Mouse (Mus musculus) CH12.LX (cell line): ENCODE results near the gene Dbi. TPM values are rescaled to one million over a fixed set of nuclear protein-coding genes. Genes with fewer than 3 reads are reported as not detected.
"Not testable (repeated sequence)": the region's sequence is repeated elsewhere in the genome, so short reads cannot be mapped to it uniquely, and the experiment has no call there.

ENCODE experiments used
- DNase-seq: peaks from one replicate; pipeline ENCODE4 v3.0.0-alpha.2; 2013; ENCODE audit errors: extremely low read depth
- H3K27ac ChIP-seq: 2 replicates; pipeline ENCODE4 v1.5.1; 2012; ENCODE audit warnings: low read depth, mild to moderate bottlenecking, control low read depth, moderate library complexity; ENCODE audit not compliant: insufficient read depth
- H3K27me3 ChIP-seq: replicated peaks from 2 replicates; pipeline ENCODE3; 2012; ENCODE audit warnings: inconsistent platforms
- H3K36me3 ChIP-seq, 2 experiments: replicated peaks in 1 of 2; 2 replicates each; pipeline versions ENCODE3 to v1.6.1; 2012; ENCODE audit warnings: inconsistent platforms in 1 of 2, low read length in 1 of 2, mild to moderate bottlenecking in 1 of 2, mixed read lengths in 1 of 2, moderate library complexity in 1 of 2; ENCODE audit not compliant: control insufficient read depth in 1 of 2, insufficient read depth in 1 of 2
- H3K4me1 ChIP-seq, 2 experiments: 2 replicates each; pipeline ENCODE4 v1.6.1; 2012; ENCODE audit warnings: inconsistent platforms in 1 of 2, moderate library complexity in 1 of 2; ENCODE audit not compliant: insufficient read depth in 2 of 2, control insufficient read depth in 1 of 2
- H3K4me2 ChIP-seq: 2 replicates; pipeline ENCODE4 v1.6.1; 2012; ENCODE audit warnings: low read depth, mild to moderate bottlenecking, control low read depth; ENCODE audit not compliant: poor library complexity, insufficient read depth, severe bottlenecking
- H3K4me3 ChIP-seq, 3 experiments: fragments of 150-350 bp in 1 of 3; sonication (generic) in 1 of 3; replicated peaks in 1 of 3; 2 replicates each; pipeline versions ENCODE3 to v1.5.1; 2011 to 2012; ENCODE audit warnings: low read depth in 2 of 3, low read length in 2 of 3, mild to moderate bottlenecking in 2 of 3, moderate library complexity in 2 of 3, control low read depth in 1 of 3, improper control_type of control experiment in 1 of 3, inconsistent platforms in 1 of 3, mixed read lengths in 1 of 3; ENCODE audit not compliant: poor library complexity in 1 of 3
- H3K79me2 ChIP-seq: replicated peaks from 2 replicates; pipeline ENCODE4 v1.6.1; 2012; ENCODE audit warnings: mild to moderate bottlenecking, moderate library complexity; ENCODE audit not compliant: control insufficient read depth, poor library complexity, insufficient read depth, severe bottlenecking; ENCODE audit errors: extremely low read depth
- H3K9ac ChIP-seq: 2 replicates; pipeline ENCODE4 v1.6.1; 2012; ENCODE audit warnings: low read depth, mild to moderate bottlenecking, control low read depth, moderate library complexity; ENCODE audit not compliant: insufficient read depth
- H3K9me3 ChIP-seq: replicated peaks from 2 replicates; pipeline ENCODE3; 2012; ENCODE audit warnings: low read length, inconsistent platforms, mixed read lengths
- CHD1 ChIP-seq: IDR thresholded peaks from 2 replicates; pipeline ENCODE4 v1.6.1; 2012; ENCODE audit warnings: low read depth, low read length, improper control_type of control experiment, inconsistent platforms
- CTCF ChIP-seq, 2 experiments: IDR thresholded peaks in 1 of 2; conservative IDR thresholded peaks in 1 of 2; 2 replicates each; pipeline ENCODE4 v1.5.1; 2011 to 2012; ENCODE audit warnings: low read depth in 2 of 2, low read length in 2 of 2, improper control_type of control experiment in 1 of 2, inconsistent platforms in 1 of 2, mild to moderate bottlenecking in 1 of 2, moderate library complexity in 1 of 2
- EP300 ChIP-seq: IDR thresholded peaks from 2 replicates; pipeline ENCODE4 v1.6.1; 2011; ENCODE audit warnings: low read length, improper control_type of control experiment
- HCFC1 ChIP-seq: IDR thresholded peaks from 2 replicates; pipeline ENCODE4 v1.6.1; 2012; ENCODE audit warnings: low read depth, mild to moderate bottlenecking, inconsistent platforms, low read length, improper control_type of control experiment
- IRF4 ChIP-seq: IDR thresholded peaks from 2 replicates; pipeline ENCODE4 v1.6.1; 2014; ENCODE audit warnings: low read depth, mild to moderate bottlenecking, inconsistent platforms, low read length, improper control_type of control experiment
- JUND ChIP-seq: conservative IDR thresholded peaks from 2 replicates; pipeline ENCODE4 v1.6.1; 2011; ENCODE audit warnings: low read depth, low read length, improper control_type of control experiment
- MAFK ChIP-seq: IDR thresholded peaks from 2 replicates; pipeline ENCODE4 v1.6.1; 2011; ENCODE audit warnings: low read length, improper control_type of control experiment; ENCODE audit not compliant: insufficient replicate concordance
- MXI1 ChIP-seq: IDR thresholded peaks from 2 replicates; pipeline ENCODE4 v1.6.1; 2011; ENCODE audit warnings: mild to moderate bottlenecking, low read depth, low read length, improper control_type of control experiment
- NELFE ChIP-seq: IDR thresholded peaks from 2 replicates; pipeline ENCODE4 v1.6.1; 2011; ENCODE audit warnings: low read depth, low read length, improper control_type of control experiment
- NRF1 ChIP-seq: IDR thresholded peaks from 2 replicates; pipeline ENCODE4 v1.6.1; 2014; ENCODE audit warnings: low read depth, mild to moderate bottlenecking, inconsistent platforms, low read length, improper control_type of control experiment, moderate library complexity
- RAD21 ChIP-seq: IDR thresholded peaks from 2 replicates; pipeline ENCODE4 v1.6.1; 2011; ENCODE audit warnings: low read depth, mild to moderate bottlenecking, low read length, improper control_type of control experiment, moderate library complexity
- RCOR1 ChIP-seq: conservative IDR thresholded peaks from 2 replicates; pipeline ENCODE4 v1.6.1; 2012; ENCODE audit warnings: low read depth, mild to moderate bottlenecking, inconsistent platforms, low read length, improper control_type of control experiment
- SIN3A ChIP-seq: IDR thresholded peaks from 2 replicates; pipeline ENCODE4 v1.6.1; 2012; ENCODE audit warnings: low read length, improper control_type of control experiment, inconsistent platforms
- SMC3 ChIP-seq: IDR thresholded peaks from 2 replicates; pipeline ENCODE4 v1.6.1; 2011; ENCODE audit warnings: low read depth, low read length, improper control_type of control experiment
- TCF12 ChIP-seq: IDR thresholded peaks from 2 replicates; pipeline ENCODE4 v1.6.1; 2014; ENCODE audit warnings: low read depth, mild to moderate bottlenecking, inconsistent platforms, low read length, improper control_type of control experiment
- USF1 ChIP-seq: IDR thresholded peaks from 2 replicates; pipeline ENCODE4 v1.6.1; 2014; ENCODE audit warnings: low read depth, mild to moderate bottlenecking, inconsistent platforms, low read length, improper control_type of control experiment
- ZNF384 ChIP-seq: IDR thresholded peaks from 2 replicates; pipeline ENCODE4 v1.6.1; 2012; ENCODE audit warnings: low read depth, low read length, improper control_type of control experiment, inconsistent platforms
- dilution Hi-C: fragments of 300-500 bp; cut with MboI; formaldehyde crosslinking; loops from 2 replicates; pipeline ENCODE4 v1.14.3; 2020; ENCODE audit warnings: low sequenced_read_pairs; ENCODE audit not compliant: extremely low pct_unique_long_range_greater_than_20kb, extremely low pct_ligation_motif_present
- in situ Hi-C: fragments of 300-500 bp; cut with MboI; formaldehyde crosslinking; loops from 3 replicates; pipeline ENCODE4 v1.14.3; 2019; ENCODE audit warnings: low sequenced_read_pairs, low pct_ligation_motif_present, low pct_unique_long_range_greater_than_20kb, mixed read lengths
- polyA plus RNA-seq: library from polyadenylated mRNA; unstranded; fragments of >175 nt; gene quantifications from 2 replicates; pipeline ENCODE4 v1.2.1, GENCODE M21; 2012; ENCODE audit warnings: low read depth; ENCODE audit not compliant: insufficient read length
- total RNA-seq, 2 experiments: library from RNA; depleted of rRNA; stranded (reverse); fragments of 300-350 nt in 1 of 2; fragments of >200 nt in 1 of 2; gene quantifications; 2 replicates each; pipeline ENCODE4 v1.2.3; 2012 to 2014

Gene Dbi
- total and polyA plus RNA-seq, 3 experiments, result 346 to 499 (median 357) TPM

GRCm38 (mm10) chr1:120093482-120094134, 27.3 kb downstream of the Dbi start:
- not testable (repeated sequence) for H3K4me3 ChIP-seq, H3K79me2 ChIP-seq, H3K27me3 ChIP-seq, H3K9me3 ChIP-seq, H3K4me1 ChIP-seq
- peak; percentile 45; the same call in 1 of the 2 replicates for TF ChIP-seq NELFE
- TF ChIP-seq RAD21, result peak; percentile 81
- peak; percentile 91 to 96 for TF ChIP-seq CTCF (conservative IDR thresholded peaks at IDR 0.05 in 1 of 2, IDR thresholded peaks at IDR 0.05 in 1 of 2; ENCODE audit: low read depth in 2 of 2, low read length in 2 of 2)
- peak; percentile 79 for TF ChIP-seq SMC3
- TF ChIP-seq, all 38 proteins: peak for 4; not testable (repeated sequence) for 34
- H3K4me2 ChIP-seq, in situ Hi-C loops, dilution Hi-C loops, H3K27ac ChIP-seq, H3K36me3 ChIP-seq, H3K9ac ChIP-seq: not testable (repeated sequence)
- peak; percentile 77 for DNase-seq

GRCm38 (mm10) chr1:120090880-120091570, 29.9 kb downstream of the Dbi start:
- Histone ChIP-seq H3K36me3 (no peaks in the 10 kb centered on the region), H3K27ac (no peak overlapping the region), H3K9me3 (peaks cover 2% of the 10 kb centered on the region), H3K4me3 (no peak overlapping the region), H3K79me2 (no peaks in the 10 kb centered on the region), H3K4me1 (no peaks in the 10 kb centered on the region), H3K4me2 (no peak overlapping the region), H3K9ac (no peak overlapping the region), H3K27me3 (no peaks in the 10 kb centered on the region)
- in situ Hi-C loops, result no loop called here
- dilution Hi-C loops, result no loop called here
- no peak for DNase-seq
- TF ChIP-seq RCOR1, result no peak
- TF ChIP-seq NRF1, result no peak
- TF ChIP-seq NELFE, result no peak
- no peak for TF ChIP-seq JUND
- TF ChIP-seq EP300, result no peak
- no peak for TF ChIP-seq USF1
- TF ChIP-seq MAFK, result no peak
- TF ChIP-seq TCF12, result no peak
- TF ChIP-seq IRF4, result no peak
- TF ChIP-seq ZNF384, result no peak
- TF ChIP-seq CTCF (conservative IDR thresholded peaks at IDR 0.05 in 1 of 2, IDR thresholded peaks at IDR 0.05 in 1 of 2; ENCODE audit: low read depth in 2 of 2, low read length in 2 of 2), result no peak
- no peak for TF ChIP-seq MXI1
- TF ChIP-seq CHD1, result no peak
- no peak for TF ChIP-seq HCFC1
- no peak for TF ChIP-seq SIN3A
